Mouse (Mus musculus) retina, postnatal 1 day (tissue): ENCODE measurements at regions not wholly inside any gene's neighbourhood (a gene's known extent, or its start where the extent isn't known, plus 50 kb on each side); places are given as distances from the start of the nearest gene placed in this dataset.
A peak's percentile ranks its signal among the peaks of the same experiment; 100 is the strongest.

ENCODE experiments used
- DNase-seq: peaks from one replicate; pipeline ENCODE4 v3.0.0-alpha.2; 2012

DNA sequence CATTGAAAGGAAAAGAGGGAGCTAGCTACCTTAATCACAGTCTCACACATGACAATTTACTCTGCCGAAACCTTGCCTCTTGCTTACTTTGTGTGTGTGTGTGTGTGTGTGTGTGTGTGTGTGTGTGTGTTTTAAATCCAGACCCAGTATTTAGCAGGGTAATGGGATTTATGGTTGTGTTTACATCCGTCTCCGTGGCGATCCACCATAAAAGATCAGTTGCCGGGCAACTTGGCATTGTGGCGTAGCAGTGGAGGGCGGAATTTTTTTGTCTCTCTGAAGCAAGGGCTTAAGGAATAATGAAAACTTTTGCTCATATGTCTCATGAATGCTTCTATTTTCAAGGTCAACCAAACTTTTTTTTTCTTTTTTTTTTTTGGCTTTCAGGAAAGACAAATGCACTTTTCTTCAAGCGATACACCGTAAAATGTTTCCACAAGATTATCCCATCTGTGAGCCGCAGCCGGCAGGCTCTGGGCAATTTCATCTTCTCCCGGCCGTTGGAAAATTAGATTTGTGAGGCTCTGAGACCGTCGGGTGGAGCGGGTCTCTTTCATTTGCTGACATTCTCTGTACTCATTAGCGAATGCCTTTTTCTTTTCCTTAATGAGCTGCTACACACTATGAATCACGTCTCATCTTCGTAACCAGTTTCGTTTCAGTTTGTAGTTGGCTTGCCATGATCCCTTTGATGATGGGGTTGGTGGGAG is 53.9 kb upstream of the Ptch1 start:
- peak; percentile 85 for DNase-seq

DNA sequence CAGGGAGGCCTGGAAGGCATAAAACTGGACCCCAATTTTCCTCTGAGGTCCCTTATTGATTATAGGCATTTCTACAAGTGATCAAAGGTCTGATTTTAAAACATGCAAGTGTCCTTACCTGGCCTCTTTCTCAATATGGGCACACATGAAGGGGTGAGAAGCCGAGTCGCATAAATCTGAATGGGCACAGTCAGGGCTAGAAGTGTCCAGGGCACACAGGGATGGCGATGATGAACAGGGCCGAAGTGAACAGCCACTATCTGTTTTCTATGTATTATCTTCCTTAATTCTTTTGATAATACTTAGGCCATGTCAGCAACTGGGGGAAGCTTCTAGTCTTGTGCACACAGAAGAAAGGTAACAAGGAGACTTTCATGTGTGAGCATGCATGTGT is 54.5 kb upstream of the Ptch1 start:
- no peak for DNase-seq

DNA sequence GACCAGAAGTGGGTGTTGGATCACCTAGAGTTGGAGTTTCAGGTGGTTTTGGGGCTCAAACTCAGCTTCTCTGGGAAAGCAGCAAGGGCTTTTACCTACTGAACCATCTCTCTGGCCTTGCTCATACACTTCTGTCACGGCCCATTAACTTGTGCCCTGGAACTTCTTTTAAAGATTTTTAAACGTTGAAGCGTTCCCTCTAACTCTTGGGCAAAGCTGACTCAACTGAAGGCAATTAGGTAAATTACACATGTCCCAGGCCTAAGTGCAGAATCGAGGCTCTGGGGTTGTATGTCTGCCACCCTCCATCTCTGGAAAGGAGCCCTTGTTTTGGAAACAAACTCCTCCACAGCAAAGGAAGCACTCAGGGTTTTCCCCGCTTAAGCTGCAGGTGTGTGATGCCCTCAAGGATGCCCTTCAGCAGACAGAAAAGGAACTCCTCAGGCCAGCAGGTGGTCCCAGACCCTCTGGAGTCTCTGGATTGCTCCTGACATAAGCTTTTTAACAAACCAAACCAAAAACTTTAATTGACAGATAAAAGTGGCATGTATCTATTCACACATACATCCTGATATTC is 58.5 kb upstream of the Ptch1 start:
- DNase-seq, result no peak

GRCm38 (mm10) chr13:63634294-63634693 is 60.9 kb upstream of the Ptch1 start:
- no peak for DNase-seq

DNA sequence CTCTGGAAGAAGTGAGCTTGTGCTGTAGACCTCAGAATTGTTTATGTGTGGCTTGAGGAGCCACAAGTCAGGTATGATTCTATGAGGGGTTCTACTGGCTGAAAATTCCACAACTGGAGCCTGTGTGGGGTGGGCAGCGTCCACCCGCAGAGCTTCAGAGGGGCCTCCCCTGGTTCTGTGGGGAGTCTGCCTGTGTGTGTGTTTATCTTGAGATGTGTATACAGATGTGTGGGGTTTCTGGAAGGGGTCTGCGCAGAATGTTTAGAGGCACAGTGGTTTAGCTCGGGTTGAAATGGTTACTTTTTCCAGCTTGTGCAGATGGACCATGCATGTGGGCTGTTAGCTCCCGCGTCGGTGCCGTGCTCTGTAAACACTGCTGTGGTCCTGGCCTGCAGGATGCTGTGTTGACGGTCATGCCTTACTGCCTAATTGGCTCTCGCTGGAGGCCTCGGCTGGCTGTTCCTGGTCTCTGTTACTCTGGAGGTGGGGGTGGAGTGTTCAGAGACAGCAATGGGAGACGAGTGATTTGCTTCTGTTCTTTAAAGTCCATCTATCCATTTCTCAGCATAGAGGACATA is 68.3 kb upstream of the Ptch1 start:
- DNase-seq, result peak; percentile 27

DNA sequence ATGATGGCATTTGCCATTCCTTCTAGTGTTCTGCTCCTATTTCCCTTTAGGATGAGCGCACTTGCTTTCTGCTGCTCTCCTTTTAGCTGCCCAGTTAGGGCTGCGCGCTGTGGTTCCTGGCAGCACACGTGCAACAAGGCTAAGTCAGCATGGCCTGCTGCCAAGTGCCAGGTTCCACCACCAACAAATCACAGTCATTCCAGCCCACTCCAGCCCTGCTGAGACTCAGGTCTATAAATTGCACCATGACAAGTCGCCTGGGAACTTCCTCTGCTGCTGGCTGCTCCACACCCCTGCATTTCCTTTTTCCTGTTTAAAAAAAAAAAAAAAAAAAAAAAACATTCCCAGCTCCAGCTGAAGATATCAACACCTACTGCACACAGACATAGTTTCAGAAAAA is 69.2 kb upstream of the Ptch1 start:
- peak; percentile 13 for DNase-seq

DNA sequence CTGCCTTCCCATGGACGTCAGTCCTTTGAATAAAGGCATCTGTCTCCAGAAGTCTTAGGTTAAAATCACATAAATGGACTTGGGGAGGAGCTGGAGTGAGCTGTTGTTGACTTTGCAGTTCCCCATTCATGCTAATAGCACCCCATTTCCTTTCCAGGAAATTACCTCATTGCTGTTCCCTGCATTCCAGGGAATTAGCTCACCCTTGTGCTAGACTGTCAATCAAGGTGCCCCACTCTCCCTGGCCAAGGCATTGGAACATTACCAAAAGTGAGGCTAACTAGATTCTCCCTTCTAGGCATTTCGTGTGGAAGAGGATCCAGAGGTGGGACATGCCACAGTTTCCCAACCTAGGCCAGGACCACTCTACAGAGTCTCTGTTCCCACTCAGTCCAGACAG is 70.0 kb upstream of the Ptch1 start:
- DNase-seq, result peak; percentile 6

DNA sequence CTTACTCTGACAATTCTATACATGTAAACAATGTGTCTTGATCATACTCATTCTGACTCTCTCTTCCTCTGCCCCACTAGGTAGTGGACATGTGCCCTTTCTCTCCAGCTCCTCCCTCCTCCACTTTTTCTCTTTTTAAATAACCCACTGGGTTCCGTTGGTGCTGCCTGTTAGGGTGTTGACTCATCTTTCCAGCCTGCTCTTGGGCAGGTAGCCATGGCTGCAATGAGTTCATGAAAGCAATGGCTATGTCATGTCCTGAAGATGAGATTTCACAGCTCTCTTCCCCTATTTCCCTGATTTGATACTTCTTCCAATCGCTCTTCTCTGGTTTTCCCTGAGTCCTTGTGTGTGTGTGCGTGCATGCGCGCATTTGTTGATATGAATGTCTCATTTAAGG is 70.9 kb upstream of the Ptch1 start:
- no peak for DNase-seq

- DNase-seq, result no peak
These were observed 75.8 kb upstream of the Ptch1 start for GRCm38 (mm10) chr13:63649058-63649647.

DNA sequence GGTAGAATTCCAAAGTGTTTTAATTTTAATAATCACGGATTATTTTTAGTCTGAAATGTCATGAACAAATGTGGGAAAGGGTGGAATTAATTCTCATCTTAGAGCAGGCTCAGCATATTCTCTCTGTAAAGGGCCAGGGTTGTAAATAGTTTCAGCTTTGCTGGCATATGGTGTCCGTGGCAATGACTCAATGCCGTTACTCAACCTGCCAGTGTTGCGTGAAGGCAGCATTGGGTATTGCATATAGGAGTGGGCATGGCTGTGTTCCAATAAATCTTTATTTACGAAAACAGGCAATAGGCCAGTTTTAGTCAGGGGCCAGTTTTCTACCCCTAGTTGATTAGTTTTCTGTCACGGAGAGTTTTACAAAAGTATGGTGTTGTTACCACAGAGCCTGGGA is 81.1 kb upstream of the Ptch1 start:
- DNase-seq, result no peak

DNA sequence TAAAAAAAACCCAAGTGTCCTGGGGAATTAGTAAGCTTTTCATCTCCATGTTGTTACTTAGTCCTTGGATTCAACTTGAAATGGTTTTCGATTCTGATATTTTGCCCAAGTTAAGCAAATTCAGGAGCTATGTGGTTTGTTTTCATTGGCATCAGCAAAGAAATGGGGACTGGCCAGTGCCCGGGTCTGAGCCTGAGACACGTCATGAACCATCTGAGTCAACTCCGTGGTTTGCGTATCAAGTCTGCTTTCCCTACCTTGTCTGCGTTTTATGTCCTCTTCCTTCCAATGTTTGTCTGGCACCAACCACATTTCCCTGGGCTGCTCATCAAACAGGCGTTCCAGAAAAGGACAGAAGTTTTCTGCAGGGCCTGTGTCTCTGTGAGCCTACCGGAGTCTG is 83.7 kb upstream of the Ptch1 start:
- no peak for DNase-seq

GRCm38 (mm10) chr13:63659412-63659811 is 86.0 kb upstream of the Ptch1 start:
- no peak for DNase-seq

GRCm38 (mm10) chr13:63660431-63660830 is 87.0 kb upstream of the Ptch1 start:
- DNase-seq, result no peak

DNA sequence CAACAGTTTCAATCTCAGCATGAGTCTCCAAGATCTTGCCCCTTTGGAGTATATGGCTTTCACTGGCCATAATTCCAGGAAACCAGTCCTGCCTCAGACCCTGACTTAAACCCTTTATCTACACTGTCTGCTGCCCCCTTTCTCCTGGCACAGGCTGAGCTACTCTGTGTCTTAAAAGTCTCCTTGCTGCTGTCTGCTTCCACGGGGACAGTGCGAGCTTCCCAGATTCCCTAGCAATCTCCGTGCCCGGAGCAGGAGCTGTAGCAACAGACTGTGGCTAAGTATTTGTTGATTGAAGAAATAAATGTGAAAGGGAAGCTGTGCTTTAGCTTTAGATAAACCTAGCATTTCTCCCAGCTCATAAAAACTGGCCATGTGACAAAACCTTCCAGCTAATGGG is 95.2 kb upstream of the Ptch1 start:
- DNase-seq, result no peak

DNA sequence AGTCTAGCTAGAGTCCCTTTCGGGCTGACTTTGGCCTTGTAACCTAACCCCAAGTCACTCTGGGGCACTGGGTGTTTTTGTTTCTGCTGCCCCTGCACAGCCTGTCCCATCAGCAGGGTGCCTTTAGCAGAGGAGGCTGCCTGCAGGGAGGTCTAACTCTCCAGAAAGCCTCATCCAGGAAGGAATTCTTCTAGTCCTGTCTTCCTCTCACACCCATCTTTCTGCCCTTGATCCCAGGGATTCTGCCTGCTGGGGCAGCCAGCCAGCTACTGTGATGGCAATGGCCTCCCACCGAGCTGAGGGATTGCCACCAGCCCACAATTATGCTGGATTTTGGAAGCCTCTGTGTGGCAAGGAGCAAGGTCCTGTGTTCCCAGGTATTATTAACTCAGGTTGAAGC is 95.6 kb upstream of the Ptch1 start:
- no peak for DNase-seq

GRCm38 (mm10) chr13:63672425-63672824 is 99.0 kb upstream of the Ptch1 start:
- DNase-seq, result no peak

GRCm38 (mm10) chr13:63677696-63678095 is 104.3 kb upstream of the Ptch1 start:
- DNase-seq, result no peak

DNA sequence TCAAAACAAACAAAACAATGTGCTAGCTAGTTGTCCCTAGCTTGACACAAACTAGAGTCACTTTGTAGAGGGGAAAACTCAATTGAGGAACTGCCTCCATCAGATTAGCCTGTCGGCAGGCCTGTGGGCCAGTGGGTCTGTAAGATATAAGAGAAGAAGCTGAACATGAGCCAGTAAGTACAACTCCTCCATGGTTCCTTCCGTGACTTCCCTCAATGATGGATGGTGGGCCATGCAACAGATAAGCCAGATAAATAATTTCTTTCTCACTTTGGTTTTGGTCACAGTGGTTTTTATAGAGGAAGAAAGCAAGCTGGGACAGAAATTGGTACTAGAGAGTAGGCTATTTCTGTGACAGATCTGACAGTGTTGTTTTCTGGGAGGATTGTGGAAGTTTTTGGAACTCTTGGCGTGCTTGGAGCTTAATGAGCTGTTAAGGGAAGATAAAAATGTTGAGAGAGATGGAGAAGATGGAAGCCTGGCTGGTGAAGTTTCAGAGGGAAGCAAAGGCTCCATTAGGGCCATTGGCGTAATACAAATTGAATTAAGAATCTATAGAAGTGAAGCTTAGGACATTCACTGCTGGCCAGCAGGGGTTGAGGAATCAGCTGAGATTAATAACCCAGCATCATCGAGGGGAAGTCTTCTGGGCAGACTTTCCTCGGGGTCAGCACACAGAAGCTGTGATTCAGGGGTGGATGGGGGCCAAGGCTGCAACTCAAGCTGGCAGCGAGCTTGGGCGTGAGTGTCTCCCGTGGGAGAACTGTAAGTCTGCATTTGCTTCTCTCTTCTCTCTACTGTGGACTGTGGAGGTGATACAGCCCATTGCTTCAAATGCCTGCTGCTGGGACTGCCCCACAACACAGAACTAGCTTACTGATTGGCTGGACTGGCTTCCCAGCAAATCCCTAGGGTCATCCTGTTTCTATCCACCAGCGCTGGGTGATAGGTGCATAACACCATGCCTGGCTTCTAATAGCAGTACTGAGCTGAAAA is 105.2 kb upstream of the Ptch1 start:
- no peak for DNase-seq

DNA sequence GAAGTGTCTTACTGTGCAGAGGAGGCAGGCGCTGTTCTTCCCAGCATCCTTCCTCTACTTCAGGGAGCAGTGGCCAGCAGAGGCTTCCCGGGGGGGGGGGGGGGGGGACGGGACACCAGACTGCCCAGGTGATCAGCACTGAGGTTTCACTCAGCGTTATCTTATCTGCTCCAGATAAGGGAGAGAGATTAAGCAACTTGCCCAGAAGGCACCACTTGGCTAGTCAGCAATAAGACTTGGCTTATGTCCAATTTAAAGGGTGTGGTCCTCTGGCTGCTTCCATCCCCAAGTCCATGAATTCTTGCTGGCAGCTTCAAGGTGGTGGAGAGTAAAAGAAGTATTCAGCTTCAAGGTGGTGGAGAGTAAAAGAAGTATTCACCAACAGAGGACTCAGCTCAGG is 108.9 kb upstream of the Ptch1 start:
- no peak for DNase-seq

- peak; percentile 35 for DNase-seq
These were observed 118.6 kb upstream of the Ptch1 start for GRCm38 (mm10) chr13:63691974-63692373.

DNA sequence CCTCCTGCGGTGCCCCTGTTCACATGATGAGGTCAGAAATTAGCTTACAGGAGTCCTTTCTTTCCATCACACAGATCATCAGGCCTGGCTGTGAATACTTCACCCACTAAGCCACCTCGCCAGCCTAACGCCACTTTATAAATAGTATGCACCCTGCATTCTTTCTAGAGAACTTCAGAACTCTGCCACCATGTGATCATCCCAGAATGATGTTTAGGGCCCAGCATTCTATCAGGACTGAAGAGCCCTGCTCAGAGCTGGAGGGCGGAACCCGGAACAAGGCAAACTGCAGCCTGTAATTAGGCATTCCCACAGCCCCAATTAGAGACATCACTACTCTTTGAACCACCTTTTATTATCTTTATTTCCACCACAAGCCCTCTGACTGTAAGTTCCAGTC is 120.2 kb upstream of the Ptch1 start:
- DNase-seq, result no peak

GRCm38 (mm10) chr13:63696399-63696798 is 118.6 kb upstream of the Ercc6l2 start:
- DNase-seq, result peak; percentile 58

DNA sequence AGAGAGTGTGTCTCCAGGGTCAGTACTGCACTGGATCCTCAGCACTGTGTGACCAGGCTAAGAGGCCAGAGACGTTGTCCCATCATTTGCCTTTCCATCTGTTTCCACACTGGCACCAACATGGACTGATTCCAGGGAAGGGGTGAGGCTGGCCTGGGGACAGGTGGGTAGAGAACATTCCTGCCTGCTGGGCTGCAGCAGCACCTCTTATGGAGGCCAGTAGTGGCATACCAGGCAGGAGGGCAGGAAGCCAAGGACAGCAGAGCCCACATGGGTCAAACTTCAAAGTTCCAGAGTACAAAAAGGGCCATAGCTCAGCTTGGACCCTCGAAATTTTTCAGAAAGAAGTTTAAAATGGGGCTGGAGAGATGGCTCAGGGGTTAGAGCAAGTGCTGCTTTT is 115.4 kb upstream of the Ercc6l2 start:
- no peak for DNase-seq
